Mouse (Mus musculus): ENCODE results near the gene Tspan5. TPM values are rescaled to one million over a fixed set of nuclear protein-coding genes. Genes with fewer than 3 reads are reported as not detected.

The Tspan5 gene
- polyA plus RNA-seq, 1 experiment from 2014 or later: 115 TPM

DNA sequence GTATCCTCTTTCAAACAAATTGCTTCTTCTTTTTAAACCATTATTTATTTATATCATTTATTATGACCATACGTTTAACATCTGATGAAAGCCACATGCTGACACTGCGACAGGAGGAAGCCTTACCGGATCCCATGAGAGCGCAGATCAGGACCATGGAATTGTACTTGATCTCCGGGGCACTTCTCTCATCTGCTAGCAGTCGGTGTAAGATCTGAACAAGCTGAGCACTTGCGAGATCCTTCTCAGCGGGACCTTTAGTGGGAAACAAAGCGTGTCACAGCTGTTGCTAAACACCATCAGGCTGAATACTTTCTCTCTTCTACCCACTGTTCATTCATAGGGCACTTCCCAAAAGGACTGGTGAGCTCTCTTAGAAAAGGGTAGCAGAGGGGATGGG, 199.6 kb downstream of the Tspan5 start:
- ATAC-seq (ENCODE audit: low FRiP score): peak; percentile 31; the same call in 1 of the 2 replicates
- Histone ChIP-seq H3K4me3 (replicated peaks; ENCODE audit: low read length) (no peak overlapping the region), H3K4me1 (replicated peaks; ENCODE audit: control insufficient read depth, insufficient read depth, low read length) (0 out of 2 replicates have a peak, but pooled peaks cover 5% of the 10 kb centered on the region), H3K4me2 (replicated peaks) (no peak overlapping the region), H3K27ac (no peak overlapping the region), H3K9me3 (ENCODE audit: control insufficient read depth, low read length) (no peaks in the 10 kb centered on the region), H3K27me3 (ENCODE audit: control insufficient read depth, insufficient read depth, low read length) (no peaks in the 10 kb centered on the region), H3K9ac (no peak overlapping the region), H3K36me3 (replicated peaks; ENCODE audit: control insufficient read depth, insufficient read depth) (peaks cover 45% of the 10 kb centered on the region)
- WGBS: 26% methylated on average over 9 of the region's 9 CpGs
- DNase-seq (ENCODE audit: low spot score): no peak

DNA sequence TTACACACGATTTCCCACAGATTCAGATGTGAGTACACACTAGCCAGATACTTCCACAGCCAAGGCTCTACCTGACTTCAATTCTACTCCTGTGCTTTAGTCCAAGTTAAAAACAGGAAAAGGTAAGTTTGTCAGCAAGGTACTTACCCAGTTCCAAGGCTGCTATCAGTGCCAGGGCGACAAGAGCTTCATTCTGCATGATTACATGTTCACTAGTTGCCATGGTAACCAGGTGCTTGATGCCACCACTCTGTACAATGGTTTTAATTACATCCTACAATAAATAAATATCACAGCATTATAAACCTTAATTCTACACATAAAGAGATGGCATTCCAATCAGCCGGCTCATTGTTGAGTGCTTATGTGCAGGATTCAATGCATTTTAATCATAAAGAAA, 203.5 kb downstream of the Tspan5 start:
- Histone ChIP-seq H3K27me3 (ENCODE audit: control insufficient read depth, insufficient read depth, low read length) (no peaks in the 10 kb centered on the region), H3K9me3 (ENCODE audit: control insufficient read depth, low read length) (no peaks in the 10 kb centered on the region), H3K9ac (no peak overlapping the region), H3K36me3 (replicated peaks; ENCODE audit: control insufficient read depth, insufficient read depth) (peaks cover 22% of the 10 kb centered on the region), H3K4me1 (replicated peaks; ENCODE audit: control insufficient read depth, insufficient read depth, low read length) (0 out of 2 replicates have a peak, but pooled peaks cover 5% of the 10 kb centered on the region), H3K4me3 (replicated peaks; ENCODE audit: low read length) (no peak overlapping the region), H3K4me2 (replicated peaks) (no peak overlapping the region), H3K27ac (no peak overlapping the region)
- WGBS: 91% methylated on average over 3 of the region's 3 CpGs
- DNase-seq (ENCODE audit: low spot score) (no peak), ATAC-seq (ENCODE audit: low FRiP score) (no peak)

GRCm38 (mm10) chr3:138949081-138949480, 207.1 kb downstream of the Tspan5 start:
- H3K4me3 ChIP-seq (replicated peaks; ENCODE audit: low read length): no peak overlapping the region
- peaks cover 28% of the 10 kb centered on the region for H3K36me3 ChIP-seq (replicated peaks; ENCODE audit: control insufficient read depth, insufficient read depth)
- no peaks in the 10 kb centered on the region for H3K4me1 ChIP-seq (replicated peaks; ENCODE audit: control insufficient read depth, insufficient read depth, low read length)
- ATAC-seq (ENCODE audit: low FRiP score) (no peak), DNase-seq (ENCODE audit: low spot score) (no peak)
- WGBS: 96% methylated on average over 9 of the region's 9 CpGs
- no peak overlapping the region for H3K27ac ChIP-seq
- no peak overlapping the region for H3K9ac ChIP-seq
- no peaks in the 10 kb centered on the region for H3K9me3 ChIP-seq (ENCODE audit: control insufficient read depth, low read length)
- H3K27me3 ChIP-seq (ENCODE audit: control insufficient read depth, insufficient read depth, low read length): no peaks in the 10 kb centered on the region
- no peak overlapping the region for H3K4me2 ChIP-seq (replicated peaks)

GRCm38 (mm10) chr3:138955220-138955619, 213.2 kb downstream of the Tspan5 start:
- no peak overlapping the region for H3K4me3 ChIP-seq (replicated peaks; ENCODE audit: low read length)
- H3K36me3 ChIP-seq (replicated peaks; ENCODE audit: control insufficient read depth, insufficient read depth): peaks cover 45% of the 10 kb centered on the region
- ATAC-seq (ENCODE audit: low FRiP score): no peak

More at GRCm38 (mm10) chr3:138955220-138955619, 213.2 kb downstream of the Tspan5 start:
- no peak for DNase-seq (ENCODE audit: low spot score)
- Histone ChIP-seq H3K27me3 (ENCODE audit: control insufficient read depth, insufficient read depth, low read length) (no peaks in the 10 kb centered on the region), H3K4me1 (replicated peaks; ENCODE audit: control insufficient read depth, insufficient read depth, low read length) (no peaks in the 10 kb centered on the region), H3K27ac (no peak overlapping the region), H3K9ac (no peak overlapping the region), H3K4me2 (replicated peaks) (no peak overlapping the region), H3K9me3 (ENCODE audit: control insufficient read depth, low read length) (no peaks in the 10 kb centered on the region)
- 84% methylated on average over 7 of the region's 7 CpGs for WGBS

Other genes starting within 250 kb of the Tspan5 start
- gene Eif4e, start 216.0 kb upstream of the Tspan5 start, polyA plus RNA-seq (2014; fragmentation: Nextera tagmentation; extraction: Ambion mirVana): 314 and 377 TPM in 2 replicates